Mouse (Mus musculus): ENCODE measurements around the gene Nupl1. TPM values are rescaled to one million over a fixed set of nuclear protein-coding genes. Genes with fewer than 3 reads are reported as not detected.

The Nupl1 gene
- not detected in 2 replicates for polyA plus RNA-seq (2012; rRNA removed)

- DNase-seq (ENCODE audit: low read depth), result peak; percentile 100
- no peak for TF ChIP-seq CTCF (IDR thresholded peaks at IDR 0.05; ENCODE audit: borderline replicate concordance, extremely low read depth, insufficient read depth, insufficient read length)
- TF ChIP-seq POLR2A (IDR thresholded peaks at IDR 0.05; ENCODE audit: borderline replicate concordance, extremely low read depth, insufficient read depth, insufficient read length, poor library complexity, severe bottlenecking), result peak; percentile 74
Observed at GRCm38 (mm10) chr14:60251281-60252003, at the start of gene Nupl1, which contains the start of gene Gm49336. Gene Nupl1, minus strand, starts transcription at chr14:60251431. Gene Gm49336, minus strand, starts transcription at chr14:60251507.

- TF ChIP-seq CTCF (IDR thresholded peaks at IDR 0.05; ENCODE audit: borderline replicate concordance, extremely low read depth, insufficient read depth, insufficient read length) (no peak), POLR2A (IDR thresholded peaks at IDR 0.05; ENCODE audit: borderline replicate concordance, extremely low read depth, insufficient read depth, insufficient read length, poor library complexity, severe bottlenecking) (no peak)
- peak; percentile 89 for DNase-seq (ENCODE audit: low read depth)
Observed at GRCm38 (mm10) chr14:60301024-60301423, 49.8 kb upstream of the Nupl1 start.

- TF ChIP-seq CTCF (IDR thresholded peaks at IDR 0.05; ENCODE audit: borderline replicate concordance, extremely low read depth, insufficient read depth, insufficient read length) (peak; percentile 55), POLR2A (IDR thresholded peaks at IDR 0.05; ENCODE audit: borderline replicate concordance, extremely low read depth, insufficient read depth, insufficient read length, poor library complexity, severe bottlenecking) (no peak)
- DNase-seq (ENCODE audit: low read depth), result peak; percentile 71
Observed at GRCm38 (mm10) chr14:60300224-60300991, 49.2 kb upstream of the Nupl1 start.

- no peak for DNase-seq (ENCODE audit: low read depth)
- TF ChIP-seq POLR2A (IDR thresholded peaks at IDR 0.05; ENCODE audit: borderline replicate concordance, extremely low read depth, insufficient read depth, insufficient read length, poor library complexity, severe bottlenecking) (no peak), CTCF (IDR thresholded peaks at IDR 0.05; ENCODE audit: borderline replicate concordance, extremely low read depth, insufficient read depth, insufficient read length) (no peak)
Observed at GRCm38 (mm10) chr14:60295531-60295930, 44.3 kb upstream of the Nupl1 start.

- no peak for DNase-seq (ENCODE audit: low read depth)
- TF ChIP-seq POLR2A (IDR thresholded peaks at IDR 0.05; ENCODE audit: borderline replicate concordance, extremely low read depth, insufficient read depth, insufficient read length, poor library complexity, severe bottlenecking) (no peak), CTCF (IDR thresholded peaks at IDR 0.05; ENCODE audit: borderline replicate concordance, extremely low read depth, insufficient read depth, insufficient read length) (no peak)
Observed at GRCm38 (mm10) chr14:60290363-60290762, 39.1 kb upstream of the Nupl1 start.

- DNase-seq (ENCODE audit: low read depth), result no peak
- TF ChIP-seq CTCF (IDR thresholded peaks at IDR 0.05; ENCODE audit: borderline replicate concordance, extremely low read depth, insufficient read depth, insufficient read length), result no peak
- TF ChIP-seq POLR2A (IDR thresholded peaks at IDR 0.05; ENCODE audit: borderline replicate concordance, extremely low read depth, insufficient read depth, insufficient read length, poor library complexity, severe bottlenecking), result no peak
Observed at GRCm38 (mm10) chr14:60286194-60286863, 35.1 kb upstream of the Nupl1 start.

- no peak for DNase-seq (ENCODE audit: low read depth)
- no peak for TF ChIP-seq POLR2A (IDR thresholded peaks at IDR 0.05; ENCODE audit: borderline replicate concordance, extremely low read depth, insufficient read depth, insufficient read length, poor library complexity, severe bottlenecking)
- TF ChIP-seq CTCF (IDR thresholded peaks at IDR 0.05; ENCODE audit: borderline replicate concordance, extremely low read depth, insufficient read depth, insufficient read length), result no peak
Observed at GRCm38 (mm10) chr14:60275301-60276276, 24.4 kb upstream of the Nupl1 start.

GRCm38 (mm10) chr14:60273346-60273745, 22.1 kb upstream of the Nupl1 start:
- TF ChIP-seq POLR2A (IDR thresholded peaks at IDR 0.05; ENCODE audit: borderline replicate concordance, extremely low read depth, insufficient read depth, insufficient read length, poor library complexity, severe bottlenecking), result no peak
- no peak for TF ChIP-seq CTCF (IDR thresholded peaks at IDR 0.05; ENCODE audit: borderline replicate concordance, extremely low read depth, insufficient read depth, insufficient read length)
- no peak for DNase-seq (ENCODE audit: low read depth)

GRCm38 (mm10) chr14:60269333-60269732, 18.1 kb upstream of the Nupl1 start:
- DNase-seq (ENCODE audit: low read depth), result no peak
- TF ChIP-seq CTCF (IDR thresholded peaks at IDR 0.05; ENCODE audit: borderline replicate concordance, extremely low read depth, insufficient read depth, insufficient read length), result no peak
- no peak for TF ChIP-seq POLR2A (IDR thresholded peaks at IDR 0.05; ENCODE audit: borderline replicate concordance, extremely low read depth, insufficient read depth, insufficient read length, poor library complexity, severe bottlenecking)
